Mouse (Mus musculus) hindbrain, postnatal 0 days (tissue): ENCODE data around the gene Amdhd1. TPM values are rescaled to one million over a fixed set of nuclear protein-coding genes. Genes with fewer than 3 reads are reported as not detected.

Experiments used
- ATAC-seq: fragments of 200-750 bp; cut with Nextera tagmentation; 2 replicates; pipeline ENCODE4 v1.8.0; 2017; ENCODE audit warnings: mild to moderate bottlenecking, moderate TSS enrichment, moderate library complexity
- DNase-seq: peaks from one replicate; pipeline ENCODE4 v3.0.0-alpha.2; 2015; ENCODE audit warnings: low spot score
- H3K27ac ChIP-seq: fragments of 300-500 bp; sonication (generic); 2 replicates; pipeline ENCODE4 v1.5.1; 2014; ENCODE audit warnings: mild to moderate bottlenecking
- H3K27me3 ChIP-seq: fragments of 300-500 bp; sonication (generic); 2 replicates; pipeline ENCODE4 v1.6.1; 2014; ENCODE audit warnings: low read length, mixed read lengths; ENCODE audit not compliant: insufficient read depth
- H3K36me3 ChIP-seq: fragments of 300-500 bp; sonication (generic); 2 replicates; pipeline ENCODE4 v1.6.1; 2014; ENCODE audit warnings: low read length, mixed read lengths; ENCODE audit not compliant: insufficient read depth
- H3K4me1 ChIP-seq: fragments of 300-500 bp; sonication (generic); 2 replicates; pipeline ENCODE4 v1.6.1; 2014; ENCODE audit warnings: antibody characterized with exemption, low read length, mixed read lengths; ENCODE audit not compliant: insufficient read depth
- H3K4me2 ChIP-seq: fragments of 300-500 bp; sonication (generic); 2 replicates; pipeline ENCODE4 v1.6.1; 2014; ENCODE audit warnings: low read depth, mild to moderate bottlenecking, low read length, moderate library complexity, mixed read lengths
- H3K4me3 ChIP-seq: fragments of 300-500 bp; sonication (generic); 2 replicates; pipeline ENCODE4 v1.5.1; 2014; ENCODE audit warnings: low read length
- H3K9ac ChIP-seq: fragments of 300-500 bp; sonication (generic); replicated peaks from 2 replicates; pipeline ENCODE4 v1.6.1; 2014; ENCODE audit warnings: mild to moderate bottlenecking, low read length, moderate library complexity, mixed read lengths
- H3K9me3 ChIP-seq: fragments of 300-500 bp; sonication (generic); 2 replicates; pipeline ENCODE4 v1.6.1; 2016; ENCODE audit warnings: low read length, mixed read lengths
- CTCF ChIP-seq: IDR thresholded peaks from 2 replicates; pipeline ENCODE4 v1.5.1; 2016; ENCODE audit warnings: antibody characterized with exemption, control low read depth, low read depth
- WGBS: fragments of 180-500 bp; shearing (Covaris S2); extraction: QIAGEN DNeasy Blood & Tissue Kit; methylation state at CpG from one replicate; pipeline ENCODE4 v1.1.7; 2014; 5-methylcytosine and 5-hydroxymethylcytosine counted together
- polyA plus RNA-seq: library from polyadenylated mRNA; unstranded; fragments of >200 nt; fragmentation: Nextera tagmentation; extraction: Ambion mirVana; gene quantifications from 2 replicates; pipeline ENCODE4 v1.2.1, GENCODE M21; 2015
- total RNA-seq: library from RNA; depleted of rRNA; stranded (reverse); fragments of >200 nt; gene quantifications from 2 replicates; pipeline ENCODE4 v1.2.3, GENCODE M21; 2014

Amdhd1 gene
- total and polyA plus RNA-seq, 2 experiments from 2014 or later = 0.15 to 0.16 TPM

GRCm38 (mm10) chr10:93508383-93508970 lies 31.4 kb downstream of the Amdhd1 start:
- no peak for TF ChIP-seq CTCF
- H3K4me1 ChIP-seq = no peaks in the 10 kb centered on the region
- H3K9me3 ChIP-seq = no peaks in the 10 kb centered on the region
- H3K27ac ChIP-seq = no peak overlapping the region
- no peaks in the 10 kb centered on the region for H3K36me3 ChIP-seq
- H3K27me3 ChIP-seq = no peaks in the 10 kb centered on the region
- DNase-seq (peak; percentile 18), ATAC-seq (no peak)
- no peak overlapping the region for H3K9ac ChIP-seq
- H3K4me2 ChIP-seq = no peak overlapping the region
- whole genome bisulfite sequencing = 65% methylated on average over 7 of the region's 7 CpGs
- no peak overlapping the region for H3K4me3 ChIP-seq

GRCm38 (mm10) chr10:93501346-93501745 lies 38.5 kb downstream of the Amdhd1 start:
- 74% methylated on average over 10 of the region's 10 CpGs for WGBS
- Histone ChIP-seq H3K36me3 (no peaks in the 10 kb centered on the region), H3K4me2 (no peak overlapping the region), H3K9ac (no peak overlapping the region), H3K27ac (no peak overlapping the region), H3K4me1 (no peaks in the 10 kb centered on the region), H3K4me3 (no peak overlapping the region), H3K27me3 (no peaks in the 10 kb centered on the region), H3K9me3 (no peaks in the 10 kb centered on the region)
- no peak for TF ChIP-seq CTCF
- no peak for ATAC-seq
- DNase-seq = no peak

GRCm38 (mm10) chr10:93500864-93501263 lies 39.0 kb downstream of the Amdhd1 start:
- no peak for TF ChIP-seq CTCF
- H3K9ac ChIP-seq = no peak overlapping the region
- H3K36me3 ChIP-seq = no peaks in the 10 kb centered on the region
- no peak overlapping the region for H3K27ac ChIP-seq
- DNase-seq (no peak), ATAC-seq (no peak)
- no peak overlapping the region for H3K4me2 ChIP-seq
- no peaks in the 10 kb centered on the region for H3K9me3 ChIP-seq
- H3K4me1 ChIP-seq = no peaks in the 10 kb centered on the region
- H3K4me3 ChIP-seq = no peak overlapping the region
- WGBS = 48% methylated on average over 10 of the region's 10 CpGs
- H3K27me3 ChIP-seq = no peaks in the 10 kb centered on the region

GRCm38 (mm10) chr10:93490451-93490850 lies 49.4 kb downstream of the Amdhd1 start:
- DNase-seq (no peak), ATAC-seq (no peak)
- Histone ChIP-seq H3K27me3 (no peaks in the 10 kb centered on the region), H3K4me3 (no peak overlapping the region), H3K9ac (no peak overlapping the region), H3K4me1 (no peaks in the 10 kb centered on the region), H3K27ac (no peak overlapping the region), H3K4me2 (no peak overlapping the region), H3K9me3 (no peaks in the 10 kb centered on the region), H3K36me3 (no peaks in the 10 kb centered on the region)
- no peak for TF ChIP-seq CTCF
- WGBS = 56% methylated on average over 4 of the region's 4 CpGs

- no peak overlapping the region for H3K4me2 ChIP-seq
- ATAC-seq = no peak
- H3K36me3 ChIP-seq = no peaks in the 10 kb centered on the region; the same call in none of the 2 replicates
- no peak for DNase-seq
- H3K9me3 ChIP-seq = no peaks in the 10 kb centered on the region
- H3K9ac ChIP-seq = no peak overlapping the region
- no peak overlapping the region for H3K27ac ChIP-seq
- no peak for TF ChIP-seq CTCF
- no peaks in the 10 kb centered on the region for H3K4me1 ChIP-seq
- WGBS = 75% methylated on average over 6 of the region's 6 CpGs
- H3K27me3 ChIP-seq = no peaks in the 10 kb centered on the region
- no peak overlapping the region for H3K4me3 ChIP-seq
These were observed 51.0 kb downstream of the Amdhd1 start for GRCm38 (mm10) chr10:93488828-93489226.

- DNase-seq = peak; percentile 32
- no peak for TF ChIP-seq CTCF
These were observed 51.6 kb downstream of the Amdhd1 start, which contains the start of gene Hal for GRCm38 (mm10) chr10:93488066-93488827. Hal (plus strand) TSS chr10:93488768.

GRCm38 (mm10) chr10:93486622-93487021 lies 53.2 kb downstream of the Amdhd1 start:
- peaks cover 20% of the 10 kb centered on the region for H3K36me3 ChIP-seq
- 21% methylated on average over 4 of the region's 4 CpGs for WGBS
- H3K27me3 ChIP-seq = no peaks in the 10 kb centered on the region
- no peak; the same call in 1 of the 2 replicates for ATAC-seq
- no peak overlapping the region for H3K27ac ChIP-seq
- DNase-seq = peak; percentile 82
- H3K9ac ChIP-seq = no peak overlapping the region
- H3K4me2 ChIP-seq = no peak overlapping the region
- no peak overlapping the region for H3K4me3 ChIP-seq
- TF ChIP-seq CTCF = peak; percentile 83
- no peaks in the 10 kb centered on the region for H3K9me3 ChIP-seq
- H3K4me1 ChIP-seq = no peaks in the 10 kb centered on the region

More at GRCm38 (mm10) chr10:93488066-93488827, 51.6 kb downstream of the Amdhd1 start, which contains the start of gene Hal:
- no peak within 1 kb of the TSS for H3K27ac ChIP-seq
- no peaks in the 10 kb centered on the region for H3K9me3 ChIP-seq
- H3K4me1 ChIP-seq = no peaks in the 10 kb centered on the region
- no peak within 1 kb of the TSS for H3K9ac ChIP-seq
- H3K4me3 ChIP-seq = no peak within 1 kb of the TSS
- no peak for ATAC-seq
- H3K27me3 ChIP-seq = no peaks in the 10 kb centered on the region
- H3K36me3 ChIP-seq = peaks cover 5% of the 10 kb centered on the region
- no peak within 1 kb of the TSS for H3K4me2 ChIP-seq
- WGBS = 52% methylated on average over 17 of the region's 17 CpGs
